Mouse (Mus musculus): ENCODE data around the gene Tax1bp3.

GRCm38 (mm10) chr11:73225856-73226255 is 49.0 kb downstream of the Tax1bp3 start:
- no peak for TF ChIP-seq CTCF (IDR thresholded peaks at IDR 0.05; ENCODE audit: insufficient read depth, low read depth, low read length)
- no peak for TF ChIP-seq POLR2A (IDR thresholded peaks at IDR 0.05; ENCODE audit: insufficient read depth, low read depth, low read length)
